Comparison of ENCODE assay signal across 7 mouse cellular contexts in genomic region chr9:119444738-119445429, GRCm38 (mm10). TPM values are rescaled to one million over a fixed set of nuclear protein-coding genes. Genes with fewer than 3 reads are reported as not detected.
DNase-seq lines count a peak whose midpoint lies in the region; ATAC-seq and TF ChIP-seq lines count a peak whose summit lies in the region.

Gene Exog, plus strand, starts transcription at chr9:119444943.

- no peaks in the 10 kb centered on the region for H3K27me3 ChIP-seq in embryonic facial prominence, embryonic 12.5 days
- no peaks in the 10 kb centered on the region for H3K27me3 ChIP-seq in heart, adult 2 months (ENCODE audit: control insufficient read depth, insufficient read depth, low read length)
- no peaks in the 10 kb centered on the region for H3K27me3 ChIP-seq in limb, embryonic 13.5 days
- no peaks in the 10 kb centered on the region for H3K27me3 ChIP-seq in midbrain, embryonic 16.5 days (ENCODE audit: control insufficient read depth, insufficient read depth, low read depth, low read length)

- no peaks in the 10 kb centered on the region for H3K79me2 ChIP-seq in heart, adult 2 months (replicated peaks; ENCODE audit: control insufficient read depth, insufficient read depth, low read length)

- peak; percentile 88 for ATAC-seq in embryonic facial prominence, embryonic 12.5 days (ENCODE audit: insufficient number of reproducible peaks, insufficient read depth, low FRiP score, low TSS enrichment)
- peak; percentile 93 for ATAC-seq in limb, embryonic 13.5 days (ENCODE audit: low FRiP score, low read depth)
- ATAC-seq in midbrain, embryonic 16.5 days, result peak; percentile 93

- peaks cover 31% of the 10 kb centered on the region for H3K36me3 ChIP-seq in embryonic facial prominence, embryonic 12.5 days
- H3K36me3 ChIP-seq in heart, adult 2 months (ENCODE audit: control insufficient read depth, insufficient read depth, low read length), result no peaks in the 10 kb centered on the region
- H3K36me3 ChIP-seq in limb, embryonic 13.5 days, result peaks cover 40% of the 10 kb centered on the region
- peaks cover 17% of the 10 kb centered on the region for H3K36me3 ChIP-seq in midbrain, embryonic 16.5 days (ENCODE audit: control insufficient read depth, insufficient read depth, low read length)

- H3K9ac ChIP-seq in embryonic facial prominence, embryonic 12.5 days, result peak within 1 kb of the TSS; percentile 92
- H3K9ac ChIP-seq in heart, adult 2 months (ENCODE audit: low read depth, low read length), result peak within 1 kb of the TSS; percentile 72
- peak within 1 kb of the TSS; percentile 92 for H3K9ac ChIP-seq in limb, embryonic 13.5 days
- H3K9ac ChIP-seq in midbrain, embryonic 16.5 days (ENCODE audit: low read depth, low read length), result peak within 1 kb of the TSS; percentile 82

- TF ChIP-seq EP300 in heart, adult 2 months (IDR thresholded peaks at IDR 0.05; ENCODE audit: insufficient read depth, low read depth, low read length), result 0 out of 2 replicates have a peak, but pooled peaks have one; percentile 17

- peak; percentile 92 for TF ChIP-seq CTCF in heart, adult 2 months (IDR thresholded peaks at IDR 0.05)

- WGBS in embryonic facial prominence, embryonic 12.5 days, result under 1% methylated on average over 52 of the region's 52 CpGs
- under 1% methylated on average over 52 of the region's 52 CpGs for WGBS in heart, adult 2 months
- WGBS in limb, embryonic 13.5 days, result under 1% methylated on average over 52 of the region's 52 CpGs
- WGBS in midbrain, embryonic 16.5 days, result under 1% methylated on average over 52 of the region's 52 CpGs

- peak; percentile 61; the same call in 1 of the 2 replicates for TF ChIP-seq POLR2A in heart, adult 2 months (IDR thresholded peaks at IDR 0.05; ENCODE audit: insufficient read depth, low read depth, low read length)

- H3K4me3 ChIP-seq in embryonic facial prominence, embryonic 12.5 days, result peak within 1 kb of the TSS; percentile 84
- peak within 1 kb of the TSS; percentile 67 for H3K4me3 ChIP-seq in heart, adult 2 months
- peak within 1 kb of the TSS; percentile 85 for H3K4me3 ChIP-seq in limb, embryonic 13.5 days
- peak within 1 kb of the TSS; percentile 95 for H3K4me3 ChIP-seq in midbrain, embryonic 16.5 days (ENCODE audit: low read depth, low read length)

- peak within 1 kb of the TSS; percentile 84 for H3K27ac ChIP-seq in embryonic facial prominence, embryonic 12.5 days
- H3K27ac ChIP-seq in heart, adult 2 months, result peak within 1 kb of the TSS; percentile 68
- H3K27ac ChIP-seq in limb, embryonic 13.5 days, result peak within 1 kb of the TSS; percentile 84
- H3K27ac ChIP-seq in midbrain, embryonic 16.5 days (ENCODE audit: low read length), result peak within 1 kb of the TSS; percentile 82

- peaks cover 14% of the 10 kb centered on the region for H3K4me1 ChIP-seq in embryonic facial prominence, embryonic 12.5 days
- peaks cover 1% of the 10 kb centered on the region; the same call in 1 of the 2 replicates for H3K4me1 ChIP-seq in heart, adult 2 months (ENCODE audit: control insufficient read depth, insufficient read depth, low read length)
- peaks cover 14% of the 10 kb centered on the region for H3K4me1 ChIP-seq in limb, embryonic 13.5 days
- H3K4me1 ChIP-seq in midbrain, embryonic 16.5 days (ENCODE audit: control insufficient read depth, insufficient read depth, low read length), result peaks cover 13% of the 10 kb centered on the region

- peak; percentile 99 for DNase-seq in adrenal gland, postnatal 25 days
- peak; percentile 97 to 98 for DNase-seq in heart, adult 2 months
- DNase-seq in kidney, adult 8-10 months, result peak; percentile 96 to 97
- peak; percentile 87 to 96 for DNase-seq in spleen, postnatal 10 days (ENCODE audit: low spot score in 2 of 2)

- peak within 1 kb of the TSS; percentile 91 for H3K4me2 ChIP-seq in embryonic facial prominence, embryonic 12.5 days (replicated peaks)
- H3K4me2 ChIP-seq in limb, embryonic 13.5 days (replicated peaks), result peak within 1 kb of the TSS; percentile 89
- peak within 1 kb of the TSS; percentile 92 for H3K4me2 ChIP-seq in midbrain, embryonic 16.5 days (ENCODE audit: low read length)

- no peaks in the 10 kb centered on the region for H3K9me3 ChIP-seq in embryonic facial prominence, embryonic 12.5 days
- H3K9me3 ChIP-seq in limb, embryonic 13.5 days, result no peaks in the 10 kb centered on the region
- no peaks in the 10 kb centered on the region for H3K9me3 ChIP-seq in midbrain, embryonic 16.5 days (replicated peaks; ENCODE audit: control insufficient read depth, low read length, poor library complexity, severe bottlenecking)

- intact Hi-C loops in heart, adult 2 months (cut with DNase I), result no loop called here

RNA-seq across cellular contexts. Expression of gene Exog, which starts in this region (rescaled TPM):
- 4.6 and 5.1 TPM in 2 replicates for total RNA-seq in adrenal gland, postnatal 25 days (2021)
- polyA plus RNA-seq in embryonic facial prominence, embryonic 12.5 days (2016; fragmentation: Nextera tagmentation; extraction: Ambion mirVana), result 45.6 and 48.3 TPM in 2 replicates
- total RNA-seq in heart, adult 2 months (2021), result 1 to 10 TPM; 2.0 to 3.1 TPM
- polyA plus RNA-seq in heart, adult 2 months (2012; rRNA removed), result 1.7 and 2.8 TPM in 2 replicates
- polyA plus RNA-seq in limb, embryonic 13.5 days (2015; fragmentation: Nextera tagmentation; extraction: Ambion mirVana), result 40.7 and 42.3 TPM in 2 replicates
- 53.3 and 58.6 TPM in 2 replicates for polyA plus RNA-seq in midbrain, embryonic 16.5 days (2015; fragmentation: Nextera tagmentation; extraction: Ambion mirVana)

Comparison
In these comparisons a context has a peak if more than half of its experiments do, and no peak if none do; other contexts are left out.
1. Peak in every context shown above with its lines: DNase-seq, ATAC-seq, H3K4me3 ChIP-seq and H3K27ac ChIP-seq.
2. RNA of gene Exog (polyA plus RNA-seq): 53.3 to 58.6 TPM in midbrain, embryonic 16.5 days, 45.6 to 48.3 TPM in embryonic facial prominence, embryonic 12.5 days and 40.7 to 42.3 TPM in limb, embryonic 13.5 days; 1.7 to 2.8 TPM in heart, adult 2 months; every median in the first group is over 10 times any median in the second.